Mouse (Mus musculus) naive thymus-derived CD4-positive, alpha-beta T cell, adult 5 months (primary cell): ENCODE measurements around the gene Fcer2a. TPM values are rescaled to one million over a fixed set of nuclear protein-coding genes. Genes with fewer than 3 reads are reported as not detected.

ENCODE experiments used
- polyA plus RNA-seq: library from polyadenylated mRNA; unstranded; fragments of 100-300 nt; shearing (Covaris generic); gene quantifications from one replicate; pipeline ENCODE4 v1.2.1, GENCODE M21; 2017

Fcer2a gene
- polyA plus RNA-seq: not detected

DNA sequence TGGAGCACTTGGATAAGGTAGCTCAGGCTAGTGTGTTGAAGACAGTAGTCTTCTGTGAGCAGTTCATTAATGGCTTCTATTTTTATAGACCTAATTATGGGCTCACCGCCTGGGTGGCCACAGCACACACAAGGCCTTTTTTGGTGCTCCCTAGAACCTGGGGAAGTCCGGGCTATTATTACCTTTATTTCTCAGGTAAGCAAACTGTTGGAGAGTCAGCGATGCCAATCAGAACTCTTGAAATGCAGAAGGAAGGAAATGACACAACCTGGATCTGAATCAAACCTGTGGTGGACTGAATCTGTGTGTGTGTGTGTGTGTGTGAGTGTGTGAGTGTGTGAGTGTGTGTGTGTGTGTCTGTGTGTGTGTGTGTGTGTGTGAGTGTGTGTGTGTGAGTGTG lies at the start of gene Fcer2a:
Gene Fcer2a (minus strand): TSS at position 55 of the 400 bp plus-strand sequence.

GRCm38 (mm10) chr8:3720551-3720950 lies 26.6 kb upstream of the Fcer2a start, which contains the start of gene Clec4g:
Clec4g (minus strand) TSS chr8:3720651.

DNA sequence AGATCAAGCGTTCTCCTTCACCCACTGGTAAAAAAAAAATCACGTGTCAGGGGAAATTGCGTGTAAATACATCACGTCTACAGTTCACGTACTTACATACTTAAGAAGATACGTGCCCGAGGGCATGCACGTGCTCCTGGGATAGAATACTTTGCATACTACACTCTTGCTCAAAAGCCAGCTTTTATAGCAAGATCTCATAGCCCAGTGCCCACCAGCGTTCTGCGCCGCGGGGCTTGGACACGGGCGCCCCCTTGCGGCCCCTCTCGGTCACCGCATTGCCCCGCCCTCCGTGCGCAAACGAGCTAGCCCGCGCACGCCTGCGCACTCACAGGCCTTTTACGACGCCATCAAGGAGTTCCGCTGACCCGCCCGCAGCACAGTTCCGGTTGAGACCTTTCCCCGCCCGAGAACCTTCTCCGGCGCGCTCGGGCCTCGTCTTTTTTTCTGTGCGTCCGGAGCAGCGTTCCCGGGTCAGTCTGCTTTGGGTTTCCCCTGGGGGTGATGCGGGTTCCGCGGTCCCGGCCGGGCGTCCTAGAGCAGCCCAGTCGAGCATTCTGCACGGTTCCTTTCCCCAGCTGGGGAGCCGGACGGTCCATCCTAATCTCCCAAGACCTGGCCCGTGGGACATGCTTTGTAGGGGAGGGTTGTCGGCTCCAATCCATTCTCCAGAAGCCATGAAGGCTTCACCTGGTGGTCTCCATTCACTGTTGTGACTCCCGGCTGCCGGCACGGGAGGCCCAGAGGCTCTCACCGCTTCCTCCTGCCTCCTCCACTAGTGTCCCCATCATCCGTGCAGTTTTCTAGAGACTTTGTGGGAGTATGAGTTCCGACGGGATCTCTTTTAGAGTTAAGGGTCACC lies 17.6 kb downstream of the Fcer2a start, which contains the start of gene Trappc5:
Gene Trappc5 (plus strand): TSS at position 169 of the 862 bp plus-strand sequence.

DNA sequence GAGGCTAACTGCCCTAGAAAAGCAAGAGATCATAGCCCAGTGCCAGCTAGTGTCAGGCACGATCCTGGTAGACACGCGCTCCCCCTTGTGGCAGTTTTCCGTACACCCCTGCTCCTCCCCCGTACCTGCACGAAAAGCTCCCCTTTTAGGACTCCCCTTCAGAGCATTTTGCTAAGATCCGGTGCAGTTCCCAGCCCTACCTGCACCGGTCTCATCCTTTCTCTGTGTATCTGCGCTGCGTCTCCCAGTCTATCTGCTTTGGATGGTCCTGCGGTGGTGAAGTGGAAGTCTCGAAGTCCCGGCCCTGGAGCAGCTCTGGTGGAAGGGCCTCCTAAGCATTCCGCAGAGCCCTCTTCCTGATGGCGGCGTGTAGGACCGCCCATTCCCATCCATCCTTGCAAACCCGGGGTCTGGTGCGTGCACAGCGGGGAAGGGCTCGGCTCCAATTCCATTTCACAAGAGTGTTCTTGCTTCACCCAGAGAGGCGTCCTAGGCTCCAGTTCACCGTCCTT lies 21.9 kb downstream of the Fcer2a start, which contains the start of gene Fcor:
Gene Fcor (minus strand): TSS at position 383 of the 512 bp plus-strand sequence.

GRCm38 (mm10) chr8:3665507-3665906 lies 28.5 kb downstream of the Fcer2a start, which contains the start of gene Mcemp1:
Mcemp1 (plus strand) TSS chr8:3665754.

GRCm38 (mm10) chr8:3655526-3655925 lies 38.4 kb downstream of the Fcer2a start, which contains the start of gene Retn:
Retn (plus strand) TSS chr8:3655770.

Other genes with a start within 250 kb of the Fcer2a start
- 2.6 TPM for gene Pex11g, start 226.5 kb downstream of the Fcer2a start, polyA plus RNA-seq
- gene Tex45, start 223.3 kb downstream of the Fcer2a start, polyA plus RNA-seq: not detected
- gene Zfp358, start 201.0 kb downstream of the Fcer2a start, polyA plus RNA-seq: 3.8 TPM
- gene Mcoln1, start 193.7 kb downstream of the Fcer2a start, polyA plus RNA-seq: 131 TPM
- gene Pnpla6, start 178.8 kb downstream of the Fcer2a start, polyA plus RNA-seq: 27.4 TPM
- gene C330021F23Rik, start 126.2 kb downstream of the Fcer2a start, polyA plus RNA-seq: not detected
- not detected for gene Camsap3, start 106.9 kb downstream of the Fcer2a start, polyA plus RNA-seq
- 121 TPM for gene Xab2, start 72.9 kb downstream of the Fcer2a start, polyA plus RNA-seq
- 67.6 TPM for gene Pet100, start 72.6 kb downstream of the Fcer2a start, polyA plus RNA-seq
- gene Pcp2, start 68.6 kb downstream of the Fcer2a start, polyA plus RNA-seq: not detected
- 200 TPM for gene Stxbp2, start 63.2 kb downstream of the Fcer2a start, polyA plus RNA-seq
- not detected for gene Retn, start 38.4 kb downstream of the Fcer2a start, polyA plus RNA-seq
- gene Mcemp1, start 28.4 kb downstream of the Fcer2a start, polyA plus RNA-seq: not detected
- not detected for gene Fcor, start 21.8 kb downstream of the Fcer2a start, polyA plus RNA-seq
- 19.1 TPM for gene Trappc5, start 17.9 kb downstream of the Fcer2a start, polyA plus RNA-seq
- not detected for gene Clec4g, start 26.5 kb upstream of the Fcer2a start, polyA plus RNA-seq
- gene Cd209a, start 54.8 kb upstream of the Fcer2a start, polyA plus RNA-seq: not detected
- not detected for gene Cd209e, start 160.1 kb upstream of the Fcer2a start, polyA plus RNA-seq
- not detected for gene Cd209d, start 184.4 kb upstream of the Fcer2a start, polyA plus RNA-seq
- gene Cd209b, start 232.7 kb upstream of the Fcer2a start, polyA plus RNA-seq: not detected